Mouse (Mus musculus) c-Kit-negative CD71-positive TER-119-positive erythroid progenitor cells, embryonic 14.5 days (primary cell): Measurements from ENCODE around the gene Tkt.

Experiments
- DNase-seq: peaks from one replicate; pipeline ENCODE4 v3.0.0-alpha.2; 2013; ENCODE audit warnings: low read depth, low spot score

Tkt gene

DNA sequence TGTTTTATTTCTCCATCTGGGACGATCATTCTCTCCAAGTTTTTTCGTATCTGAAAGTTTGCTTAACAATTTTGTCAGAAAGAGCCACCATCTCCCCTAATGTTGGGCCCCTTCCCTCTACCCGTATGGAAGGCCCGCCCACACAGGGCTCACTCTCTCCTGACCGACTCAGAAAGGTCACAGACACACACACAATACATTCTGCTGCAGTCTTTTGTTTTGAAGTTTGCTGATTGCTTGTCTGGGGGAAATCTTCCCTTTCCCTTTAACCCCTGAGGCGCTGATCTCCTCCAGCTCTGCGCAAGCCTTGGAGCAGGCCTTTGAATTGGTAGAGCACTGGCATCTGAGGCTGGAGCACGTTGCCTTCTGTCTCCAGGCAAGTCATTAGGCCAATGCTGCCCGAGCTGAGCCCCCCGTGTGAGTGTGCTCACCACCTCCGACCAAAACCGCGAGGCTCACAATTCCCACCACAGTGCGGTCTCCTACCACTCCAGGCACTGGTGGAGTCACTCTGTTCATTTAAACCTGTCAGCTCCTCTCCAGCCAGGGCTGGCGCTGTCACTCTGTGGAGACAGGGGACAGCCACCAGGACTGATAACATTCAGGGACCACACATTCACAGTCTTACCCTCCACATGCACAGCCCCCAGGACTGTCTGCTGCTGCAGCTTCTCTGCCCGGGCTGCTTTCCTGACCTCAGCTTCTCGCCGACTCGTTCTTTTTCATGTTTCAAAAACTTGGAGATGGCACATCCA is 36.5 kb downstream of the Tkt start:
- DNase-seq, result no peak

DNA sequence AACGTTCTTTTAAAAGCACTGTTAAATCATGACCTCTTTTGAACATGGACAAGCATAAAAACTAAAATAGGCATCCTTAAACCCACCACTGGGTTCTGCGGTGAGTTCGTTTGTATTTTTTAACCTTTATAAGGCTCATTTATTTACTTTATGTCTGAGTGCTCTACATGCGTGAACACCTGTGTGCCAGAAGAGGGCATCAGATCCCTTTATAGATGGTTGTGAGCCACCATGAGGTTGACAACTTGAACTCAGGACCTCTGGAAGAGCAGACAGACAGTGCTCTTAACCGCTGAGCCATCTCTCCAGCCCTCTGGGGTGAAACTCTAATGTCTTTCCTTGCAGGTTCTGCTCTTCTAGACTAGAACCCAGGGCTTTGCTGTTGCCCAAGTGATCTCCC is 37.2 kb downstream of the Tkt start:
- DNase-seq, result no peak

DNA sequence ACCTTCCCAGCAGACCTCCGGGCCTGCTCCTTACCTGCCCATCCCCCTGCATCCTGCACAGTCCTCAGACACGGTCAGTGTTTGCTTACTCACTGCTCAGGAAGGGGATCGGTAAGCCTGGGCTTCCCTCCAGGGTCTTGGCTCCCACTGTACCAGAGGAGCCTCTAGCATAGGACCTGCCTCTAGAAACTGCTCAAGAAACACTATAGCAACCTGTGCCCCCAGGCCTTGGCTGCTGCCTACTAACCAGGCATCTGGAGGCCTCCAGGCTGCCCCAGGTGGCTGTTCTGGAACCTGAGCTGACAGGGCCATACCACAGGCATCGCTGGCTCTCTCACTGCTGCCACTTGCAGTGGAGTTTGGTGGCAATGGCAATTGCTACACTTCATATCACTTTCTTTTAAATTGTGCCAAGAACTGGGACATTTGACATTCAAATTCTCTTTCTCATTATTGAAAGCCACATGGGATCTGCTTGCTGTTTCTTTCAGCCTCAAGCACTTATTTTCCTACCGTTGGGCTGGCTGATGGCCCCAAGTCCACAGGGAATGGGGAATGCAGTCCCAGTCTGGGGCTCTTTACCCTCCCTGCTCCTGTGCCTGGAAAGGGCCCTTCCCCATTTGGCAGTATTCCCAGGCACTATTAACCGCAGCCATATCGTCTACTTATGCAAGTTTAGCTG is 38.8 kb downstream of the Tkt start:
- DNase-seq, result no peak

DNA sequence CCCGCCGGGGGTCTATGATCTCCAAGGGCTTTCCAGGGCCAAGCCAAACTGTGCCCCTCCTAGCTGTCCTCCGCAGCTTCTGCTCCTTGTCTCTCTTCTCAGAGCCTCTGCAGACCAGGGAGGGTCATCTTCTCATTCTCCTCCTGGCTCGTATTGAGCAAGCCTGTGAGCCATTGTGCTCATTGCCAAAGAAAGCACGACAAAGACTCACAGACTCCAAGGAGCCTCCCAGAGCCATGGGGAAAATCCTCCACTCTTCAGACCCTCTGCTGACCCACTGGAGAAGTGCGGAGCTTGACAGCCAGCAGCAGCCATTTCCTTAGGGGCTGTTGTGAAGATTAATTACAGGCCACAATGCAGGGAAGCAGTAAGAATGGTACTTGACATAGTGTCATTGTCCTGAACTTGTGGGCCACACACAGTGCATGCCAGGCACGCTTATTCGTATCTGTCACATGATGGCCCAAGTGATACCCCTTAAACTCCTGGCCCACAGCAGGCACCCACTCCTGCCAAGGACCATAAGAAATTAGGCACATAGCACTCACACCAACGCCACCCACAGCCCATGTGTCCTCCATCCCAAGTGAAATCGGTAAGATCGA is 42.0 kb downstream of the Tkt start:
- DNase-seq, result no peak

DNA sequence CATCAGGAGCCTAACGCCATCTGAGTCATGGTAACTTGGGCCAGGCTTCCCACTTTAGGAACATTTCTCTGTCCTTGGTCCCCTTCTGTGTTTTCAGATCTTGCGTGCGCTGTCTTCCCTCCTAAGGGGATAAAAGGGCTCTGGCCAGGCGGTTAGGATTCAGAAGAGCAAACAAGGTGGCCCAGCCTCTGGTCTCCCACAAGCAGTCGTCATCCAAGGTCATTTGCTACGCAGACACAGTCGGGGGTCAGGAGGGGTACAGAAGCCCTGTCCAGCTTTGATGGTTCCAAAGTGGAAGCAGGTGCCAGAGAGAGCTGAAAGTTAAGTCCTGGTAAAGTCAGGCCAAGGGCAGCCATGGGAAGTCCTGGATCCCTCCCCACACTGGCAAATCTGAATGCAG is 42.8 kb downstream of the Tkt start:
- DNase-seq, result no peak

DNA sequence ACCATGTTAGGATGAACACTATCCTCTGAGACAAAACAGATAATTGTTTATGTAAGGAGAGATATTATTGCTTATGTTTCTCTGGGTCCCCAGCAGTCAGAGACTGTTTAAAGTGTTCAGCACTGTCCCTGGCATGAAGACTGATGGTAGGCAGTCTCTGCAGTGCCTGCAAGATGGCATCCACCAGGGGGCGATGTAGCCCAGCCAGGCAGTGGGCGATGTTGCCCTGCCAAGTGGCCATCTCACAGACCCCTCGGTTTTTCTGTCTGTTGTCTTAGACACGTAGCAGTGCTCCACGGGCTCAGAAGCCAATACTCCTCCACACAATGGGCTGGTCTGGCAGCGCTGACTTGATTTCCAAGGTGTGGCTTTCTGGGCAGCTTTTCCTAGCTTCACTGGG is 43.3 kb downstream of the Tkt start:
- no peak for DNase-seq

DNA sequence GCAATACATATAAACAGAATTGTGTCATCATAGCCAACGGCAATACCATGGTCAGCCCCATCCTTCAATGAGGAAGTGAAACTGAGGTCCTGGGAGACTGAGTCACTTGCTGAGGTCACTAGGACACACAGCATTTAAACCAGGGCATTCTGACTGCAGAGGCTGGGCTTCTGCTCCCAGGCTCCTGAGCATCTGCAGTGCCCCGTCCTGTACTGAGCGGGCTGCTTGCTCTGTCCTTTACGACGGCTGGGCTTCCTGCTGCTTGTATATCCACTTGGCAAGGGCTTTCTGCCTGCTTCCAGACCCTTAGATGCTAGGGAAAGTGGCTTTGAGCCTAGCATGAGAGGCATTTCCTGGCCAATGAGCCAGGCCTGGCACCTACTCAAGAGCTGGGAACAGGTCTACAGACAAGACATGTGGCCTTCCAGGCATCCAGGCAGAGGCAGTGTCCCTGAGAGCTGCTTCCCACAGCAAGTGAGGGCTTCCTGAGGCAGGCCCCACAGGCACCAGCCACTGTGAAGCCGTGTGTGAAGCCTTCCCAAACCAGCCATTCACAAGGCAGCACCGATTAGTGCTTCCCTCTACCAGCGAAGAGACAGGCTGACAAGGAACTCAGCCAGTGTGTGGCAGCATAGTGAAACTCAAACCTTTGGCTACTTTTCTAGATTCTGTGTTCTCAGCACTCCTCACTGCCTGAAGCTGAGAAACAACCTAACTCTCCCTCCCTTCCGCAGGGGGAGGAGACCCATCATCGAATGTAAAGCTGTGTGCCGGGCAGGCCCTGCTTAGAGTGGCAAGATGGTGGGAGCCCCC is 45.3 kb downstream of the Tkt start:
- DNase-seq, result no peak

DNA sequence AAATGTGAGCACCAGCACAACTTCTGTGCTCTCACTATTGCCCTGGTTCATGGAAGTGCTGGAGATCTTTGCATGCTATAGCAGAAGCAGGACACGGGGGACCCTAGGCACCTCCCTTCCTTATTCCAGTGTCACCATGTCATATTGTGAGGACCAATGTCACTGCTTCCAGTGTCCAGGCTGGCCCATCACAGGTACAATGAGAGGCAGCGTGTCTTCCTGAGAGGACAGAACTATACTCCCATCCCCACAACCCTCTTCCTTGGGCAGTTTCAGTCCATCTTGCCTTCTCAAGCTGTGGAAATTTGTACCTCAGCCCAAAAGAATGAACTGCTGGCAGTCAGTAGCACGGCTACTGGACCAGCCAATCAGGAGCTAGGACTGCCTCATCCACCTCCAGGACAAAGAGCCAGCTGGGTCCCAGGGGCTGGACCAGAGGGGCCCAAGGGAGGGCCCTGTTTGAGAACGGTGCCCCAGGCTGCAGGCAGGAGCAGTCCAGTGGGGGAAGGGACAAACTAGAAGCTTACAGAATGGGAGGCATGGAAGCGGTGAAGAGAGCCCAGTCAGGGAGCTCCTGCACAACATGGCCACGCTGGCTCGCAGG is 46.0 kb downstream of the Tkt start:
- DNase-seq, result no peak

DNA sequence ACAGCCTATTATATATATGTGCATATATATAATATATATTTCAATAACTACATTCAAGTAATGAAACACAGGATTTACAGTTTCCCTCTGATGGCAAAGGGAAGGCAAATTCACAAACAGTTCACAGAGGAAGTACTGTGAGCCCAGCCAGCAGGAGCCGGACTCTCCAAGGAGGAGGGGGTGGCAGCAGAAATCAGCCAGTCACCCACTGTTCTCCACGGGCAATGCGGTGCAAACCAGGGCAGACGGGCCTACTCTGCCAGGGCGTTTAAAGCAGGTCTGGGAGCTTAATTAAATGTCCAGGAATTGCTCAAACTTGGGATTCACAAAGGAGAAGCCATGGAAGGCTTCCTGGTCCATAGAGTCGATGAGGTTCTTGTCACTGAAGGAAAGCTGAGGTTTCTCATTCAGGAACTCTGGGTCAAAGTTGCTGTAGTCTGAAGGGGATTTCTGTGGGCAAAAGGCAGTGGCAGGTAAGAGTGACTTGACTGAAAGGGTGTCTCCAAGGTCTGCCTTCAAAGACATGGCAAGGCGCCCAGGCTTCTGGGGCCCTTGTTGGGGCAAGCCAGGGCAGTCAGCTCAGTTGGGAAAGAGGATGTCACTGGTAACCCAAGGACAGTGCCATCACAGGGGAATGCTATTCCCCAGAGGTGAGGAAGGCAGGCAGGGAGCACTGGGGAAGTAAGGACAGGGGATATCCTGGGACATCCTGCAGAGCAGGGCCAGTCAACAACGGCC is 47.6 kb downstream of the Tkt start:
- no peak for DNase-seq

DNA sequence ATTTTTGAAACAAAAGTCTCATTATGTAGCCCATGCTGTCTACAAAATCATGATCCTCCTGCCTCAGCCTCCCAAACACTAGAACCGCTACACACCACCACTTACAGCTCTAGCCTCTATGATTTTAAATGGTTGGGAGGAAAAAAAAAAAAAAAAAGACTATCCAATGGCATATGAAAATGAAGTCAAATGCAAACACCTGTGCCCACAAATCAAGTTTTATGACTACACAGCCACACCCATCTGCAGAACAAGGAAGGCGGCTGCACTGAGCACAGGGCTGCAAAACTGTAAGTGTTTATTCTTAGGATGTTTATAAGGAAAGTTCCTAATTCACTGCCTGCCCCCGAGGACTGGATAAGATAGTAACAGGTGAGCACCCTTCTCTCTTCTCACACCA is 48.2 kb downstream of the Tkt start:
- DNase-seq, result no peak

DNA sequence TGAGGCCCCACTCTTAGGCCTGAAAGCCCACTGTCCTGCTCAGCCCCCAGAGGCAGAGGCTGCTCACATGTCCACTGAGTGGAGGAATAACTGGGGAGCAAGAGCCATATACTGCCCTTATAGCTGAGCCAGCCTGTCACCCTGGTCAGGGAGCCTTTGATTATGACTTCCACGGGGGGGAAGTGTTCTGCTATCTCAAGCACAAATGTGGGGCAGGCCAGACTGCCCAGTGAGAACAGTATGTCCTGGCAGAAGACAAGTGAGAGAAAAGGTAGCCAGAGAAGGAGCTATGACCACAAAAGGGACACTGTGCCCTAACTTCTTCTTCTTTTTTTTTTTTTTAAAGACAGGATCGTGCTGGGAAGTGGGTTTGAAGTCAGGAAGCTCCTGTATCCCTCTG is 49.0 kb downstream of the Tkt start:
- no peak for DNase-seq

DNA sequence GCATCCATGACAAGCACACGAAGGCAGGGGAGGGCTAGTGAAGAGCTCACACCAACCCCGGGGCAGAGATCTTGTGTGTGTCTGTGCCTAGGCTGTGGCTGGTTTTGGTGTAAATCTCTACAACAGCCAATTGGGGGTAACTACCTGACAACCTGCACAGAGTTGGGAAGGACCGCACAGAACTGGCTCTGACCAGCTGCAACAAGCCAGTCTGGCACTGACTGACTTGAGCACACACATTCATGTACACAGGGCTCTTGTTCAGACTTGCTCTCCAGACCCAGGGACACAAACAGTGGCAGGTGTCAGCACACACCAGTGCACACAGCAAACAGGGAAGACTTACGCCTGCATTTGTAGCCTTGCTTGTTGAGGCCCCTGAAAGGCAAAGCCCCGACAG is 58.7 kb downstream of the Tkt start:
- no peak for DNase-seq

DNA sequence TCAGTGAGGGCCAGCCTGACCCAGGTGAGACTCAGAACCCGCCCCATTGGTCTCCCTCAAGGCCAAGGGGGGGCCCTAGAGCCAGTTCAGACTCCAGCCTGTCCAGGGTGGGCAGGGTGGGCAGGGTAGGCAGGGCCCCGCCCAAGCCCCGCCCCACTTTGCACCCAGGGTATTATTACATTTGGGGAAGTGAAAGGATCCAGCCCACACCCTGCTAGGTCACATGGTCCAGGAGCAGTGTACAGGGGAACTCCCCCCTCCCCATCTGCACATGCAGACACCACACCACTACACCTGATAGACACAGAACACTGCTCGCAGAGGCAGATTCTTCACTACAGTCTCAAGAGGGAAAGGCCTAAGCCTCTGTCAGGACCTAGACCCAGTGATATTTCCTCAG is 59.5 kb downstream of the Tkt start:
- DNase-seq, result no peak

DNA sequence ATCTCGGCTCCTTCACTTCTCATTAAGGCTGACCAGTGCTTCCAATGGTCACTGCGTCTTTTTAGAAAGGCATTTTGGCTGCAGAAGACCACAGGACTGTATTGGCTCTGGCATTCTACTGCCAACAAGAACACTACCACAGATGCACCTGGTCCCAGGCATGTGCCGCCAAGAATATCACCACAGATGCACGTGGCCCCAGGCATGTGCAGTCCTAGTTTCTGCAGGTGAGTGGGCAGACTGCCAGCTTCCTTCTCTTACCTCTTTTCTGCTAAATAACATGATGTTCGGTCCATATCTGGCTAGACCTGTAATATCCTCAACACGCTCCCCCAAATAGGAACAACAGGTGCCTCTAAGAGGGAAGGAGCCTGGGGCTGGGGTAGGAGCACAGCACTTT is 60.0 kb downstream of the Tkt start:
- DNase-seq, result no peak

DNA sequence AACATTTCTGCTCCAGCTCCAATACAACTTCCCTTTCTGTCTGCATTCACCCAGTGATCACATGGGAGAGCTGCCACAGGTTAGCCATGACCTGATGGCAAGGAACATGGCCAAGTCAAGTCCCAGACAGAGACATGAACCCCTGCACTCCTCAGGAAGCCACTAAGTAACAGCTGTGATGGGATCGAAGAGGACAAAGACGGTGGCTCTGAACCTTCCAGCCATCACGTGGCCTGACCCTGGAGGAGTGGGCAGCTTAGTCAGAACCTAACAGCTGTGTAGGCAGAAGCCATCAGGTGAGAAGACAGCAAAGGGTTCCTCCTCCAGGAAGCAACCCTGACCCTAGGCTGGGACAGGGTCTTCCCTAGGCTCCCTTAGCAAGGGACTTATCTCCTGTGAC is 61.3 kb downstream of the Tkt start:
- DNase-seq, result no peak

DNA sequence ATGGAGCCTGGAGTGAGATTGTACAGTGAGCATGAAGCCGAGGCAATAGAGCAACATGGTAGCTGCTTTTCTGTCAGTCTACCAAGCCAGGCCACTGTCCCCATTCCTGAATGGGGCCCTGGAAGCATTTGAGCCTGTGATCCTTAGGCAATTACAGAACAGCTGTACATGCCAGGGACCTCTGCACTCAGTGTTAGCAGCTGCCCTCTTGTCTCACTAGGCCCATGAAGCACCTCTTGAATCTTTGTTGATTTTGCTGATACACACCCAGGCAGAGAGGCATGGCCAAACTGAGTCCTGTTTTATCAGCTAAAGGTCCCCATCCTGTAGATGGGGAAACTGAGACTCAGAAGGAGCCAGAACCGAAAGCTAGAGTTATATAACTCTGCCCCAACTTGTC is 62.1 kb downstream of the Tkt start:
- no peak for DNase-seq

DNA sequence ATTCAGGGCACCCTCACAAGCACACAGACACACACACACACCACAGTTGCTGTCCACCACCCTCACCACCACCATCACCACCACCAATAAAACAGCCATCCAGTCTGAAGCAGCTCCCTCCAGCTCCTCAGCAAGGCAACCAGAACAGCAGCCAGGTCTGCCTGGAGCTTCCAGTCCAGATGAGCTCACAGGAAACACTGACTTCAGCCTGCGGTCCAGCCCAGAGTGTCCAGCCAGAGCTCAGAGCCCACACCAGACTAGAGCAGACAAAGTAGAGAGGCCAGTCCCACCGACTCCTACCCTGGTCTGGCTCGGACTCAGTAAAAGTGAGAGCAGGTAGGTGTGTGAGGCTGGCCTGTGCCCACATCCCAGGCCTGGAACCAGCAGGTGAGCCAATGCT is 62.8 kb downstream of the Tkt start:
- no peak for DNase-seq

DNA sequence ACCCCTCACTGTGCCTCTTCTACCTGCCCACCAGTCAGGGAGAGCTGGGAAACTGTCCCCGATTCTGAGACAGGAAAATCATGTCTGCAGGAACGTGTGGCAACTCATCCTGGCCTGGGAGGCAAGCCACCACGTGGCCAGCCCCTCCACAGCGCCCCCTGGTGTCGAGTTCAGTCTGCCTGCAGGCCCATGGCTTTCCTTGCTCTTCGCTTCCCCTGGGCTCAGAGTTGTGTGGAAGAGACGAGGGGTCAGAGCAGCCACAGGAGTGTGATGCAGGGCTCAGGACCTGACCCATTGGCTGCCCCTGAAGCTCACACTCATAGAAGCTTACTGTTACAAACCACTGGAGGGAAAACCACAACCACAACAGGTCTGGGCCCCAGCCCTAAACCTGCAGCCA is 64.4 kb downstream of the Tkt start:
- DNase-seq, result peak; percentile 37

DNA sequence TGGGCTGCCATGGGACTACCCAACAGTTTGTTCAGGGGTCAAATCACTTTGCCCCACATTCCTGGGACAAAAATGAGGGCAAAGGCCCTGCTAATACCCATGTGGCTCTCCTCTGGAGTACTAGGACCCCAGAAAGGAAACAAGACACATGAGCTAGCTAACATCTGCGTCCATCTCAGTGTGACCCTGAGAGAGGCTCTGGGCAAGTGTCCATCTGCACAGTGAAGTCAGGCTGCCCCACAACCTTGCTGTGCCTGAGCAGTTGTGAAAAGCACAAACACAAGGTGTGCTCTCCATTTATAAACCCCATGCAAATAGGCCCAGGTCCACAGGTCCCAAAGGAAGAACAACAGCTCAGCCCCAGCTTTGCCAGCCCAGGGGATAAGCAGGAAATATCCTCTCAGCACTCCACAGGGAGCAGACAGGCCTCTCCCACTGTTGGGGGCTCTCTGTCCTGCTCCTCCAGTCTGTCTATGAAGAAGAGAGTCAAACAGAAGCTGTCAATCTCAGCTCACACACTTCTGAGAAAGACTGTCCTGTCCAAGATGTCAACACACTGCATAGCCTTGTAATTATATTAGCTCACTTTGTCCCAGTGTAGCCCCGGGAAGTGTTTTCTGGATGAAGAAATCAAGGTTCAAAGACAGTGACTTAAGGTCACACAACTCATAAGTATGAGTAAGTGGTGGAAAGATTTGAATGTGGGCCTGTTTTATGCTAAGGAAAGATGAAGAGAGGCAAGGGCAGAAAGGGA is 65.0 kb downstream of the Tkt start:
- DNase-seq, result no peak

DNA sequence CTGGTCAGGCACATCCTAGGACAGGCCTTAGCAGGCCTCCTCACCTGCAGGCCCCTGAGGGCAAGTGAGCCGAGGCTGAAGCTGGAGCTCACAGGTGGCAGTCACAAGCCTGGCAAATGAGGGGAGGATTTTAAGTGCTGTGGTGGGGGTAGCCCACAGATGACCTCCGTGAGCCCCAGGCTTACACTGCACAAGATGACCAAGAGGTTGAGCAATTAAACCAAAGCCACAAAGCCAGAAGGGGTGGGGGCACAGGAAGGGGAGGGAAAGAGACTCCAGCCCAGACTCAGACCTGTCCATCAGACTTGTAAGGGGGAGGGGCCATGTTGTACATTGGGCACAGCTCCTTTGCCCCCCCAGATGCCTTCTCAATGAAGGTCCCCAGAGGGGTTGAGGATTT is 68.6 kb downstream of the Tkt start:
- no peak for DNase-seq
